In the genomic region with DNA sequence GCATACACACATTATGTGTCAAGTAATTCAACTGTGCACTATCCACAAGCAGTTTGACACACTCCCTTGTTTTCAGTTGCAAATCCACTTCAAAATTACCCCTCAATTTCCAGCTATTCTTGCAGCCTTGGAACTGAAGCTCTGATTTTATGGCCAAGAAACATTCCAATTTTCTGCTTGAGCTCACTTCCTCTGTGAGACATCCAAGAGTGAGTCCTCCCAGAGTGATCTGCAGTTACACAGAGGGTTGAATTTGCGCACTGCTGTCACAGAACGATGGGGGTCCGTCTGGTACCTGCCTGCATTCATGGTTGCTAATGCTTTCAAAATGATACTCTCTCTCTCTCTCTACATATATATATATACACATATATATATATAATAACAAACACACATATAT, we compare ENCODE assay signal across 19 mouse cellular contexts.
DNase-seq lines count a peak whose midpoint lies in the region; ATAC-seq and TF ChIP-seq lines count a peak whose summit lies in the region.
"Had no signal": no experiment of that assay in that cellular context is flagged by ENCODE, and none has a peak within 500 bp of the region (broad histone marks: within the 10 kb centered on the region; RNA-seq: fewer than 3 reads in every experiment).

No protein-coding gene starts in this region.

- H3K4me2 ChIP-seq in hindbrain, postnatal 0 days (ENCODE audit: low read depth, low read length), result no peak overlapping the region
- no peak overlapping the region for H3K4me2 ChIP-seq in hindbrain, embryonic 16.5 days (ENCODE audit: low read length)
- H3K4me2 ChIP-seq: hindbrain, embryonic 12.5 days; intestine, embryonic 15.5 days had no signal

- H3K9ac ChIP-seq in hindbrain, postnatal 0 days (replicated peaks; ENCODE audit: low read length), result no peak overlapping the region
- no peak overlapping the region for H3K9ac ChIP-seq in hindbrain, embryonic 16.5 days (ENCODE audit: low read depth, low read length)
- H3K9ac ChIP-seq: hindbrain, embryonic 12.5 days; intestine, embryonic 15.5 days had no signal

- no peak for ATAC-seq in hindbrain, postnatal 0 days
- no peak for ATAC-seq in hindbrain, embryonic 16.5 days
- ATAC-seq: intestine, embryonic 15.5 days had no signal

- no peaks in the 10 kb centered on the region for H3K36me3 ChIP-seq in hindbrain, postnatal 0 days (ENCODE audit: insufficient read depth, low read length)
- H3K36me3 ChIP-seq in hindbrain, embryonic 16.5 days (ENCODE audit: control insufficient read depth, insufficient read depth, low read length), result no peaks in the 10 kb centered on the region
- H3K36me3 ChIP-seq: embryonic facial prominence, embryonic 10.5 days; heart, embryonic 10.5 days; hindbrain, embryonic 12.5 days; intestine, embryonic 15.5 days had no signal

- no peaks in the 10 kb centered on the region for H3K27me3 ChIP-seq in hindbrain, postnatal 0 days (ENCODE audit: insufficient read depth, low read length)
- H3K27me3 ChIP-seq in hindbrain, embryonic 16.5 days (replicated peaks; ENCODE audit: control insufficient read depth, insufficient read depth, low read length), result no peaks in the 10 kb centered on the region
- H3K27me3 ChIP-seq: CH12.LX; hindbrain, embryonic 12.5 days; intestine, embryonic 15.5 days had no signal

- no peak overlapping the region for H3K27ac ChIP-seq in hindbrain, postnatal 0 days
- no peak overlapping the region for H3K27ac ChIP-seq in hindbrain, embryonic 16.5 days (ENCODE audit: low read depth, low read length)
- H3K27ac ChIP-seq: embryonic facial prominence, embryonic 10.5 days; heart, embryonic 10.5 days; hindbrain, embryonic 12.5 days; intestine, embryonic 15.5 days had no signal

- no peak overlapping the region for H3K4me3 ChIP-seq in hindbrain, postnatal 0 days (ENCODE audit: low read length)
- H3K4me3 ChIP-seq in hindbrain, embryonic 16.5 days (ENCODE audit: low read length), result no peak overlapping the region
- H3K4me3 ChIP-seq: embryonic facial prominence, embryonic 10.5 days; heart, embryonic 10.5 days; hindbrain, embryonic 12.5 days; intestine, embryonic 15.5 days had no signal

- no peaks in the 10 kb centered on the region for H3K9me3 ChIP-seq in hindbrain, postnatal 0 days (ENCODE audit: low read length)
- no peaks in the 10 kb centered on the region for H3K9me3 ChIP-seq in hindbrain, embryonic 16.5 days (ENCODE audit: control insufficient read depth, low read length)
- H3K9me3 ChIP-seq: embryonic facial prominence, embryonic 10.5 days; heart, embryonic 10.5 days; hindbrain, embryonic 12.5 days; intestine, embryonic 15.5 days had no signal

- no peak for TF ChIP-seq CTCF in hindbrain, postnatal 0 days (IDR thresholded peaks at IDR 0.05; ENCODE audit: low read depth)
- no peak for TF ChIP-seq CTCF in brain, embryonic 14.5 days (IDR thresholded peaks at IDR 0.05; ENCODE audit: borderline replicate concordance, extremely low read depth, insufficient read depth, insufficient read length)

- DNase-seq in cerebellum, postnatal 25 days, result peak; percentile 25 to 26
- no peak for DNase-seq in cerebellum, adult 11-12 months
- peak; percentile 54 for DNase-seq in hindbrain, postnatal 0 days (ENCODE audit: low spot score)
- DNase-seq in Muller cell, postnatal 12 days (ENCODE audit: inconsistent ontology term), result peak; percentile 55
- DNase-seq in brain, embryonic 14.5 days (ENCODE audit: low read depth), result peak; percentile 57
- DNase-seq in layer of hippocampus, adult 8-10 months (ENCODE audit: low spot score in 2 of 2), result no peak
- DNase-seq: adrenal gland, adult 2 months; adrenal gland, postnatal 25 days; gastrocnemius, postnatal 10 days; heart, adult 18-20 months; heart, postnatal 10 days; heart, postnatal 4 days; kidney, adult 18-20 months had no signal

- TF ChIP-seq POLR2A in brain, embryonic 14.5 days (IDR thresholded peaks at IDR 0.05; ENCODE audit: borderline replicate concordance, extremely low read depth, insufficient read depth, insufficient read length, poor library complexity, severe bottlenecking), result no peak

- H3K4me1 ChIP-seq in hindbrain, postnatal 0 days (ENCODE audit: insufficient read depth, low read length), result no peaks in the 10 kb centered on the region
- no peaks in the 10 kb centered on the region for H3K4me1 ChIP-seq in hindbrain, embryonic 16.5 days (ENCODE audit: control insufficient read depth, insufficient read depth, low read depth, low read length)
- H3K4me1 ChIP-seq: embryonic facial prominence, embryonic 10.5 days; heart, embryonic 10.5 days; hindbrain, embryonic 12.5 days; intestine, embryonic 15.5 days had no signal

- WGBS in hindbrain, postnatal 0 days, result 46% methylated on average over 3 of the region's 3 CpGs
- WGBS in hindbrain, embryonic 16.5 days, result 82% methylated on average over 3 of the region's 3 CpGs

Comparison
In these comparisons a context has a peak if more than half of its experiments do, and no peak if none do; other contexts are left out.
1. DNase-seq: peak in cerebellum, postnatal 25 days (2 of 2), hindbrain, postnatal 0 days (single experiment), Muller cell, postnatal 12 days (single experiment) and brain, embryonic 14.5 days (single experiment); none in cerebellum, adult 11-12 months (single experiment) and layer of hippocampus, adult 8-10 months (0 of 2).